ENCODE assay signal across 17 mouse cellular contexts in genomic region chr1:81143855-81144254, GRCm38 (mm10).
"Had no signal": no experiment of that assay in that cellular context is flagged by ENCODE, and none has a peak within 500 bp of the region (broad histone marks: within the 10 kb centered on the region; RNA-seq: fewer than 3 reads in every experiment).

No protein-coding gene starts in this region.

- H3K36me3 ChIP-seq: liver, embryonic 15.5 days; lung, embryonic 15.5 days; midbrain, embryonic 13.5 days; midbrain, embryonic 15.5 days; neural tube, embryonic 12.5 days had no signal

- H3K4me3 ChIP-seq: liver, embryonic 15.5 days; lung, embryonic 15.5 days; megakaryocyte, embryonic 14.5 days; midbrain, embryonic 13.5 days; midbrain, embryonic 15.5 days; neural tube, embryonic 12.5 days had no signal

- H3K9ac ChIP-seq: liver, embryonic 15.5 days; liver, postnatal 0 days; lung, embryonic 15.5 days; midbrain, embryonic 13.5 days; midbrain, embryonic 15.5 days; neural tube, embryonic 12.5 days had no signal

- DNase-seq: liver, postnatal 0 days; lung, adult 2 months; lung, postnatal 14 days; lung, postnatal 36 days; right cerebral cortex, postnatal 14 days; thymus, adult 2 months; thymus, postnatal 25 days; thymus, postnatal 4 days had no signal

- H3K27me3 ChIP-seq: liver, embryonic 15.5 days; lung, embryonic 15.5 days; megakaryocyte, embryonic 14.5 days; midbrain, embryonic 13.5 days; midbrain, embryonic 15.5 days; neural tube, embryonic 12.5 days had no signal

- H3K4me1 ChIP-seq: liver, embryonic 15.5 days; lung, embryonic 15.5 days; megakaryocyte, embryonic 14.5 days; midbrain, embryonic 13.5 days; midbrain, embryonic 15.5 days; neural tube, embryonic 12.5 days had no signal

- H3K4me2 ChIP-seq: liver, embryonic 15.5 days; lung, embryonic 15.5 days; midbrain, embryonic 11.5 days; midbrain, embryonic 13.5 days; midbrain, embryonic 15.5 days; neural tube, embryonic 12.5 days had no signal

- H3K9me3 ChIP-seq: liver, embryonic 15.5 days; lung, embryonic 15.5 days; megakaryocyte, embryonic 14.5 days; midbrain, embryonic 13.5 days; midbrain, embryonic 15.5 days; neural tube, embryonic 12.5 days had no signal

- H3K27ac ChIP-seq: liver, embryonic 15.5 days; lung, embryonic 15.5 days; macrophage; midbrain, embryonic 13.5 days; midbrain, embryonic 15.5 days; neural tube, embryonic 12.5 days had no signal

- ATAC-seq: liver, postnatal 0 days; lung, postnatal 0 days; midbrain, embryonic 13.5 days; midbrain, embryonic 15.5 days had no signal
